Mouse (Mus musculus): ENCODE data around the gene Nptx2. TPM values are rescaled to one million over a fixed set of nuclear protein-coding genes. Genes with fewer than 3 reads are reported as not detected.

The Nptx2 gene
- polyA plus RNA-seq, 1 experiment from 2014 or later, result 2.8 TPM

GRCm38 (mm10) chr5:144515241-144515640, 30.5 kb upstream of the Nptx2 start:
- Histone ChIP-seq H3K27me3 (ENCODE audit: control insufficient read depth, insufficient read depth, low read length) (no peaks in the 10 kb centered on the region), H3K9me3 (ENCODE audit: control insufficient read depth, low read length) (no peaks in the 10 kb centered on the region), H3K4me1 (ENCODE audit: control insufficient read depth, insufficient read depth, low read length) (no peaks in the 10 kb centered on the region), H3K9ac (ENCODE audit: low read length) (no peak overlapping the region), H3K4me3 (ENCODE audit: low read depth, low read length) (no peak overlapping the region), H3K4me2 (ENCODE audit: low read depth) (no peak overlapping the region), H3K27ac (ENCODE audit: low read depth, low read length) (no peak overlapping the region), H3K36me3 (ENCODE audit: control insufficient read depth, insufficient read depth, low read length) (no peaks in the 10 kb centered on the region)
- no peak for DNase-seq (ENCODE audit: low spot score)
- 80% methylated on average over 4 of the region's 4 CpGs for WGBS
- ATAC-seq (ENCODE audit: insufficient read depth, low FRiP score, low TSS enrichment), result no peak

- ATAC-seq (ENCODE audit: insufficient read depth, low FRiP score, low TSS enrichment) (no peak), DNase-seq (ENCODE audit: low spot score) (no peak)
- no peaks in the 10 kb centered on the region for H3K4me1 ChIP-seq (ENCODE audit: control insufficient read depth, insufficient read depth, low read length)
These were observed 25.6 kb upstream of the Nptx2 start for GRCm38 (mm10) chr5:144520096-144520495.

GRCm38 (mm10) chr5:144524774-144525173, 20.9 kb upstream of the Nptx2 start:
- H3K27ac ChIP-seq (ENCODE audit: low read depth, low read length), result no peak overlapping the region
- no peak overlapping the region for H3K4me3 ChIP-seq (ENCODE audit: low read depth, low read length)
- ATAC-seq (ENCODE audit: insufficient read depth, low FRiP score, low TSS enrichment) (no peak), DNase-seq (ENCODE audit: low spot score) (no peak)
- no peaks in the 10 kb centered on the region for H3K9me3 ChIP-seq (ENCODE audit: control insufficient read depth, low read length)
- 79% methylated on average over 10 of the region's 10 CpGs for WGBS
- no peaks in the 10 kb centered on the region for H3K27me3 ChIP-seq (ENCODE audit: control insufficient read depth, insufficient read depth, low read length)
- H3K9ac ChIP-seq (ENCODE audit: low read length), result no peak overlapping the region
- H3K4me1 ChIP-seq (ENCODE audit: control insufficient read depth, insufficient read depth, low read length), result no peaks in the 10 kb centered on the region
- H3K4me2 ChIP-seq (ENCODE audit: low read depth), result no peak overlapping the region
- H3K36me3 ChIP-seq (ENCODE audit: control insufficient read depth, insufficient read depth, low read length), result no peaks in the 10 kb centered on the region

More at GRCm38 (mm10) chr5:144520096-144520495, 25.6 kb upstream of the Nptx2 start:
- H3K4me3 ChIP-seq (ENCODE audit: low read depth, low read length), result no peak overlapping the region
- H3K4me2 ChIP-seq (ENCODE audit: low read depth), result no peak overlapping the region
- H3K9me3 ChIP-seq (ENCODE audit: control insufficient read depth, low read length), result no peaks in the 10 kb centered on the region
- no peaks in the 10 kb centered on the region for H3K27me3 ChIP-seq (ENCODE audit: control insufficient read depth, insufficient read depth, low read length)
- no peak overlapping the region for H3K27ac ChIP-seq (ENCODE audit: low read depth, low read length)
- no peaks in the 10 kb centered on the region for H3K36me3 ChIP-seq (ENCODE audit: control insufficient read depth, insufficient read depth, low read length)
- WGBS, result 36% methylated on average over 3 of the region's 3 CpGs
- no peak overlapping the region for H3K9ac ChIP-seq (ENCODE audit: low read length)

GRCm38 (mm10) chr5:144529123-144529522, 16.6 kb upstream of the Nptx2 start:
- no peaks in the 10 kb centered on the region for H3K9me3 ChIP-seq (ENCODE audit: control insufficient read depth, low read length)
- H3K36me3 ChIP-seq (ENCODE audit: control insufficient read depth, insufficient read depth, low read length), result no peaks in the 10 kb centered on the region
- no peaks in the 10 kb centered on the region for H3K4me1 ChIP-seq (ENCODE audit: control insufficient read depth, insufficient read depth, low read length)
- DNase-seq (ENCODE audit: low spot score), result no peak
- no peak for ATAC-seq (ENCODE audit: insufficient read depth, low FRiP score, low TSS enrichment)
- H3K4me3 ChIP-seq (ENCODE audit: low read depth, low read length), result no peak overlapping the region
- no peak overlapping the region for H3K9ac ChIP-seq (ENCODE audit: low read length)
- H3K4me2 ChIP-seq (ENCODE audit: low read depth), result no peak overlapping the region
- no peak overlapping the region for H3K27ac ChIP-seq (ENCODE audit: low read depth, low read length)
- H3K27me3 ChIP-seq (ENCODE audit: control insufficient read depth, insufficient read depth, low read length), result no peaks in the 10 kb centered on the region
- 92% methylated on average over 11 of the region's 11 CpGs for WGBS

- peaks cover 19% of the 10 kb centered on the region for H3K27me3 ChIP-seq (ENCODE audit: control insufficient read depth, insufficient read depth, low read length)
- no peaks in the 10 kb centered on the region for H3K9me3 ChIP-seq (ENCODE audit: control insufficient read depth, low read length)
- 13% methylated on average over 12 of the region's 12 CpGs for WGBS
- no peak overlapping the region for H3K4me2 ChIP-seq (ENCODE audit: low read depth)
- DNase-seq (ENCODE audit: low spot score), result peak; percentile 66
- peaks cover 14% of the 10 kb centered on the region; the same call in 1 of the 2 replicates for H3K4me1 ChIP-seq (ENCODE audit: control insufficient read depth, insufficient read depth, low read length)
- no peak overlapping the region for H3K4me3 ChIP-seq (ENCODE audit: low read depth, low read length)
- no peaks in the 10 kb centered on the region for H3K36me3 ChIP-seq (ENCODE audit: control insufficient read depth, insufficient read depth, low read length)
- H3K27ac ChIP-seq (ENCODE audit: low read depth, low read length), result peak overlapping the region; percentile 44; the same call in 1 of the 2 replicates
- H3K9ac ChIP-seq (ENCODE audit: low read length), result no peak overlapping the region
- ATAC-seq (ENCODE audit: insufficient read depth, low FRiP score, low TSS enrichment), result peak; percentile 33; the same call in 1 of the 2 replicates
These were observed 2.9 kb upstream of the Nptx2 start for GRCm38 (mm10) chr5:144542711-144543308.

- Histone ChIP-seq H3K4me1 (ENCODE audit: control insufficient read depth, insufficient read depth, low read length) (peaks cover 21% of the 10 kb centered on the region), H3K9ac (ENCODE audit: low read length) (peak overlapping the region; percentile 44), H3K4me2 (ENCODE audit: low read depth) (peak overlapping the region; percentile 48), H3K27ac (ENCODE audit: low read depth, low read length) (no peak overlapping the region), H3K27me3 (ENCODE audit: control insufficient read depth, insufficient read depth, low read length) (peaks cover 25% of the 10 kb centered on the region), H3K36me3 (ENCODE audit: control insufficient read depth, insufficient read depth, low read length) (no peaks in the 10 kb centered on the region), H3K9me3 (ENCODE audit: control insufficient read depth, low read length) (no peaks in the 10 kb centered on the region), H3K4me3 (ENCODE audit: low read depth, low read length) (peak overlapping the region; percentile 31)
- DNase-seq (ENCODE audit: low spot score), result peak; percentile 49
- 4% methylated on average over 34 of the region's 34 CpGs for WGBS
- no peak for ATAC-seq (ENCODE audit: insufficient read depth, low FRiP score, low TSS enrichment)
These were observed 807 bp downstream of the Nptx2 start for GRCm38 (mm10) chr5:144546423-144546995.

GRCm38 (mm10) chr5:144547333-144547878, 1.7 kb downstream of the Nptx2 start:
- H3K27me3 ChIP-seq (ENCODE audit: control insufficient read depth, insufficient read depth, low read length), result peaks cover 25% of the 10 kb centered on the region
- H3K9me3 ChIP-seq (ENCODE audit: control insufficient read depth, low read length), result no peaks in the 10 kb centered on the region
- H3K36me3 ChIP-seq (ENCODE audit: control insufficient read depth, insufficient read depth, low read length), result no peaks in the 10 kb centered on the region
- DNase-seq (ENCODE audit: low spot score) (no peak), ATAC-seq (ENCODE audit: insufficient read depth, low FRiP score, low TSS enrichment) (no peak)
- H3K4me3 ChIP-seq (ENCODE audit: low read depth, low read length), result peak overlapping the region; percentile 28; the same call in 1 of the 2 replicates
- WGBS, result 21% methylated on average over 9 of the region's 9 CpGs
- no peak overlapping the region for H3K9ac ChIP-seq (ENCODE audit: low read length)
- peaks cover 21% of the 10 kb centered on the region for H3K4me1 ChIP-seq (ENCODE audit: control insufficient read depth, insufficient read depth, low read length)
- no peak overlapping the region for H3K27ac ChIP-seq (ENCODE audit: low read depth, low read length)
- peak overlapping the region; percentile 52 for H3K4me2 ChIP-seq (ENCODE audit: low read depth)

GRCm38 (mm10) chr5:144548079-144548631, 2.5 kb downstream of the Nptx2 start:
- H3K4me1 ChIP-seq (ENCODE audit: control insufficient read depth, insufficient read depth, low read length), result peaks cover 18% of the 10 kb centered on the region
- no peaks in the 10 kb centered on the region for H3K36me3 ChIP-seq (ENCODE audit: control insufficient read depth, insufficient read depth, low read length)
- 7% methylated on average over 21 of the region's 21 CpGs for WGBS
- ATAC-seq (ENCODE audit: insufficient read depth, low FRiP score, low TSS enrichment), result no peak
- no peak overlapping the region for H3K27ac ChIP-seq (ENCODE audit: low read depth, low read length)
- peaks cover 25% of the 10 kb centered on the region for H3K27me3 ChIP-seq (ENCODE audit: control insufficient read depth, insufficient read depth, low read length)
- no peaks in the 10 kb centered on the region for H3K9me3 ChIP-seq (ENCODE audit: control insufficient read depth, low read length)
- peak overlapping the region; percentile 52 for H3K4me2 ChIP-seq (ENCODE audit: low read depth)
- peak; percentile 46 for DNase-seq (ENCODE audit: low spot score)
- H3K4me3 ChIP-seq (ENCODE audit: low read depth, low read length), result peak overlapping the region; percentile 28
- peak overlapping the region; percentile 37 for H3K9ac ChIP-seq (ENCODE audit: low read length)
